Mouse (Mus musculus): ENCODE results near the gene Hnrnpa1.
A peak's percentile ranks its signal among the peaks of the same experiment; 100 is the strongest.
"Not testable (repeated sequence)": the region's sequence is repeated elsewhere in the genome, so short reads cannot be mapped to it uniquely, and the experiment has no call there.

The Hnrnpa1 gene

DNA sequence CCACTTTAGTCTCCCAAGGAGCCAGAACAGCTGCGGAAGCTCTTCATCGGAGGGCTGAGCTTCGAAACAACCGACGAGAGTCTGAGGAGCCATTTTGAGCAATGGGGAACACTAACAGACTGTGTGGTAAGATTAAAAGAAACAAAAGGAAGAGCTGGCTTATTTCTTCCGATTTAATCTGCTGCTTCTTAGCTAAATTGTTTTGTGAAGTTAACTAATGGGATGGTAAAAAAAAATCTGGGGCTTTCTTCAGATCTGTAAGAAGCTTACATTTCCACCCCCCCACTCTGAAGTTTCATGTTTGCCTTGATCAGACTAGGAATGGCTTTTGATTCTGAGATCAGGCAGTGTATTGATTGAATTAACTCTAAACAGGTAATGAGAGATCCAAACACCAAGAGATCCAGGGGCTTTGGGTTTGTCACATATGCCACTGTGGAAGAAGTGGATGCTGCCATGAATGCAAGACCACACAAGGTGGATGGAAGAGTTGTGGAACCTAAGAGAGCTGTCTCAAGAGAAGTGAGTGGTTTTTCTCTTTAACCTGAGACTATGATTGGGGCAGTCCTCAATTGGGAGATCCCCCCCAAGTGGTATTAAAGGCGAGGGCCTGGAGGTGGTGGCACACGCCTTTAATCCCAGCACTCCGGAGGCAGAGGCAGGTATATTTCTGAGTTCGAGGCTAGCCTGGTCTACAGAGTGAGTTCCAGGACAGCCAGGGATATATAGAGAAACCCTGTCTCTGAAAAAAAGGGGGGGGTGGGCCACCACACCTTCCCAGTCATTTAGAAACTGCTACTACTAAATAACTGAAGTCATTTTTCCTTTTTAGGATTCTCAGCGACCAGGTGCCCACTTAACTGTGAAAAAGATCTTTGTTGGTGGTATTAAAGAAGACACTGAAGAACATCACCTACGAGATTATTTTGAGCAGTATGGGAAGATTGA lies 1.1 kb downstream of the Hnrnpa1 start:
- DNase-seq (ENCODE audit: extremely low spot score, low spot score), result not testable (repeated sequence)

- no peak for DNase-seq (ENCODE audit: extremely low spot score, low spot score)
Observed at GRCm38 (mm10) chr15:103242885-103243284, 2.7 kb downstream of the Hnrnpa1 start.

DNA sequence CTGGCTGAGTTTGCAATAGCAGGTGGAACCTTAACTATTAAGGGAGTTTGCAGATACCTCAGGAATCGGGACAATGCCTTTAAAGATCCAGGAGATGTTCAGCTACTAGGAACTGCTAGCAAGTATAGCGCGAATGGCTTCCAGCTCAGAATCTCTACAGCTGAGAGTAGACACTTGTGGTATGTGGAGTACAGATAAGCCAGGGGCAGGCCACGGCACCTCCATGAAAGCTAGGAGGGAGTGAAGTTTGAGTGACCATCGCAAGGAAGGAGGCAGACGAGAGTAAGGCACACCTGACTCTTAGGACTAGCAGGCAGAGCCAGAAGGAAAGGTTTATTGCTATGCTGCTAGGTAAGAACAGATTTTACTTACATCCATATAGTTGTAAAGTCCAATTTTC lies 5.4 kb downstream of the Hnrnpa1 start:
- no peak for DNase-seq (ENCODE audit: extremely low spot score, low spot score)

DNA sequence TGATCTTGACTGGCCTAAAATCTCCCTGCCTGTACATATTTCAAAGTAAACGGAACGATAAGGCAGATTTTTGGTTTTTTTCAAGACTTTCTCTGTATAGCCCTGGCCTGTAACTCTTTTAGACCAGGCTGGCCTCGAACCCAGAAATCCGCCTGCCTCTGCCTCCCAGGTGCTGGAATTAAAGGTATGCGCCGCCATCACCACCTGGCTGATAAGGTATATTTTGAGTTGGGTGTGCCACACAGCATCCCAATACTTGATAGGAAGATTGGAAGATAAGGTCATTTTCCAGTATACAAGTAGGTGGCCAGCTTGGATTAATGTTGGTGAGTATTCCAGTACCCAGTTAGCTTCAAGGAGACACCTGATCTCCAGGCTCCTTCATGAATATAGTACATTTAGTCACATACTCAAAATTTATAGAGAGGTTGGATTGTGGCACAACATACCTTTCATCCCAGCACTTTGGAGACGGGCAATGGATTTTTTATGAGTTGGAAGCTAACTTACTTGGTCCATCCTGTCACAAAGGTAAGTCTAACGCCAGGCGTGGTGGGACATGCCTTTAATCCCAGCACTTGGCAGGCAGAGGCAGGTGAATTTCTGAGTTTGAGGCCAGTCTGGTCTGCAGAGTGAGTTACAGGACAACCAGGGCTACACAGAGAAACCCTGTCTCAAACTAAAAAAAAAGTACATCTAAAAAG lies 7.0 kb downstream of the Hnrnpa1 start:
- no peak for DNase-seq (ENCODE audit: extremely low spot score, low spot score)

- no peak for DNase-seq (ENCODE audit: extremely low spot score, low spot score)
Observed at GRCm38 (mm10) chr15:103247782-103248400, 7.7 kb downstream of the Hnrnpa1 start.

- DNase-seq (ENCODE audit: extremely low spot score, low spot score), result peak; percentile 45
Observed at GRCm38 (mm10) chr15:103248401-103249313, 8.4 kb downstream of the Hnrnpa1 start.

DNA sequence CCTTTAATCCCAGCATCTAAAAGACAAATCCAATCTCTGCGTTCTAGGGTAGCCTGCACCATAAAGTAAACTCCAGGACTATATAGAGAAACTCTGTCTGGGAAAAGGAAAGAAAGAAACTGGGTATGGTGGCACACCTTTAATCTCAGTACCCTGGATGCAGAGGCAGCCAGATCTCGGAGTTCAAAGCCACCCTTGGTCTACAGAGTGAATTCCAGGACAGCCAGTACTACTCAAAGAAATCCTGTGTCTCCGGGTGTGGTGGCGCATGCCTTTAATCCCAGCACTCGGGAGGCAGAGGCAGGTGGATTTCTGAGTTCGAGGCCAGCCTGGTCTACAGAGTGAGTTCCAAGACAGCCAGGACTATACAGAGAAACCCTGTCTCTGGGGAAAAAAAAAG lies 9.3 kb downstream of the Hnrnpa1 start:
- DNase-seq (ENCODE audit: extremely low spot score, low spot score), result not testable (repeated sequence)

DNA sequence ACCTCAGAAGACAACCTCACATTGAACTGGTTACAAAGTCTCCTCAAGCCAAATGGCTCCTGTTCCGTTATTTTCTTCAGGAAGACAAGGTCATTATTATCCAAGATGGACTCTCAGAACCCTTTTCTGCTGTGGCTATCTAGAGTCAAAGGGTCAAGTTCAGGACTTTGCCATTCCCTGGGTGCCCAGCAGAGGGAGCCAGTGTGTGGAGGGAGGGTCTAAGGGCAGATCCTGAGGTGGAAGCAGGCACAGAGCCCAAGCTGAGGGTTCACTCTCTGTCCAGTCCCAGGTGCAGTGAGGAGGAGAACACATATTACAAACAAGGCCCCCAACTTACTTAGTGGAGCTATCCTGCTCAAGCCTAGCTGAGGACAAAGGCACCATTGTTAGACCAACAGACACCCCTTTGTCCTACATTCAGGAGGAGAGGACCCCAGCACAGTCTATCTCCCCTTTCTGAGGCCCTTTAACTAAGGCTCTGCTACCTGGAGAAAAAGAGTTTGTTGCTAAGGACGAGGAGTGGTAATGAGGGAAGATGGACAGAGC lies 10.0 kb downstream of the Hnrnpa1 start:
- peak; percentile 83 for DNase-seq (ENCODE audit: extremely low spot score, low spot score)

DNA sequence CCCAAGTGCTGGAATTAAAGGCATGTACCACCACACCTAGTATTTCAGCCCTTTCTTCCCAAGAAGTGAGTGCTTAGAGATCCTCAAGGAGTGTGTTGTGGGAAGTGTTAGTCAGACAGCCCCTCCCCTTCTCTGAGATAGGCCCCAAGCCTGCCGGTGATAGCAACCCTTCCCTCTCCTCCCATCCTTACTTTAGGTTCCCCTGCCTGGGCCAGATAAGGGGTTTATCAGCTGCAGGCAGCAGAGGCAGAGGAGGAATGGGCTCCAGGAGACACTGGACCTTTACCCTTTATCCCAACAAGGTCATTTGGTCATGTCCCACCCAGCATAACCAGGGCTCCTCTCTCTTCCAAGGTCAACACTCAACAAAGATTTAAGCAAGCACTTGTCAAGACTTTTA lies 11.4 kb downstream of the Hnrnpa1 start:
- no peak for DNase-seq (ENCODE audit: extremely low spot score, low spot score)

DNA sequence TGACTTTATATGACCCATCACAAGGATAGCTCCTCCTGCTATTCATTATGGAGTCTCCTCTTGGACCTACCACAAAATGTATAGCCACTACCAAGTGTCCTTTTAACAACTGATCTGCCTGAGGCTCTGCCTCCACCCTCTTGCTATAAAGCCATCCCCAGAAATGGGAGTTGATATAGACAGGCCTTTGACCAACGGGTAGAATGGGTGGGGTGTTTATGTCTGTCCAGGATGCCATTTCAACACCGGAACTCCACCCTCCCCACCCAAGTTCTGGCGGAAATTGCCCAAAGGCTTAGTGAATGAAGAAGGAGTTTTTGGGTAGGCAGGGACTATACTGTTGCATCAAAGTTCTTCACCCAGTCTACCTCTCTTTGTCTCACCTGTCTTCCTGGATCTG lies 12.4 kb downstream of the Hnrnpa1 start:
- no peak for DNase-seq (ENCODE audit: extremely low spot score, low spot score)

GRCm38 (mm10) chr15:103253352-103253751 lies 13.1 kb downstream of the Hnrnpa1 start:
- DNase-seq (ENCODE audit: extremely low spot score, low spot score), result no peak

DNA sequence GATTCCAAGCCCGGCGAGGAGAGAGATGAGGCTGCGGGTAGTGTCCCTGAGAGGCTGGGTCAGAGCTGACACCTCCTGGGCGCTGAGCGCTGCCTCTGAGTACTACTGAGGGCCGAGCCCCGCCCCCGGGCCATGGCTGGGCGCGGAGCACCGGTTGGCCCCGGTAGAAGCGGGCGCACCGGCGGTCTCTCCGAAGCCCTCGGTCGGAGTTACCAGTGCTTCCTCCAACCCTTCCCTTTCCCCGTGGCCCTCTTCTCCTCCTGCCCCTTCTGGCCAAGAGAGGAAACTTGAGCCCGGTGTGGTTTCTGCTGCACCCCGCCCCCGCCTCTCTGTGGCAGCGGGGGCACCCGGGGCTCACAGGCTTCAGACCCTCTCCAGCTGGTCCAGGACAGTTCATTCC lies 14.9 kb downstream of the Hnrnpa1 start:
- DNase-seq (ENCODE audit: extremely low spot score, low spot score), result peak; percentile 60

DNA sequence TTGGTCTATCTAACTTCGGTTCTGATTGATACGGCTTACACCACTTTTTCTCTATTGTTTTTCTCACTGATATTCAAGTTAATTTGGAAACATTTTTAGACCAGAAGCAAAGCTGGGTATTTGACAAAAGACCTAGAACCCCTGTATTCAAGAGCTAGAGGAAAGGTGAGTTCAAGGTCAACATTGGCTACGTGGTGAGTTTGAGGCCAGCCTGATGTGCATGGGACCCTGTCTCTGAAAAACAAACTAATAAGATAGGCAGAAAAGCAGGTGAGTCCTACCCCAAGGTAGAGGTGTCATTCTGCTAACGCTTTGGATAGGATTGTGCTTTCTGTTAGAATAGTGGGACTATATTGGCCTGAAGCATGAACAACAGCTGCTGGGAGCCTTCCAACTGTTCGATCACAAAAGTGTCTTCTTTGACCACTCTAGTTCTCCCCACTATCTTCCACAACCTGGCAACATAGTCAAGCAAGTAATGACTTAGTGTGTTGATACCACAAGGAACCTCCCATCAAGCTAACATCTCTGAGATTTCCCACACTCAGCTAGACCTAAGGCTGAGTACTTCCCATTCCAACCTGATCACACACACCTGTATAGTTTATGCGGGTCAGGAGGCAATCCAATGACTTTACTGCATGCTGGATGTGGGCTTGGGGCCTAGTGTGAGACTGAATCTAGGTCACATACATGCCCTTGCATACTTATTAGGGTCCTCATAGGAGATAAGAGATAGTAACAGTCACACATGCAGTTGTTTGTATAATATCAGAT lies 16.2 kb downstream of the Hnrnpa1 start:
- no peak for DNase-seq (ENCODE audit: extremely low spot score, low spot score)

- no peak for DNase-seq (ENCODE audit: extremely low spot score, low spot score)
Observed at GRCm38 (mm10) chr15:103257790-103258728, 17.8 kb downstream of the Hnrnpa1 start, which contains the start of gene Nfe2. Gene Nfe2 (minus strand): TSS chr15:103258403.

GRCm38 (mm10) chr15:103259162-103259561 lies 18.9 kb downstream of the Hnrnpa1 start:
- DNase-seq (ENCODE audit: extremely low spot score, low spot score), result no peak

DNA sequence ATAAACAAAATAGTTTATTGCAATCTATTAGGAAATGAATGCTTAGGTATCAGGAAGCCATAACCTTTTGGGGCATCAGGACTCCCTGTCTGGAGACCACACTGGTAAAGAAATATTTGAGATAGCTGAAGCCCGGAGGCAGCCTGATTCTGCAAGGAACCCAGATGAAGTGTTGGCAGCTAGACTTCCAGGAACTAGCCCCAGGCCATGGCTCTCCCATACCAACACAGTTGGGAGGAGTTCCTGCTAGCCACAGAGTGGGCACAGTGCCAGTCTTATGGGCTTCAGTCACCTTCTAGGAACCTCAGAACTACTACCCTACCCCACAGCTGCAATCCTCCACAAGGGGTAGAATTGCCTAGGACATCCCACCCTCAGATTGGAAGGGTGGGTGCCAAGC lies 19.8 kb downstream of the Hnrnpa1 start:
- DNase-seq (ENCODE audit: extremely low spot score, low spot score), result no peak

GRCm38 (mm10) chr15:103264794-103265193 lies 24.6 kb downstream of the Hnrnpa1 start:
- DNase-seq (ENCODE audit: extremely low spot score, low spot score), result no peak

DNA sequence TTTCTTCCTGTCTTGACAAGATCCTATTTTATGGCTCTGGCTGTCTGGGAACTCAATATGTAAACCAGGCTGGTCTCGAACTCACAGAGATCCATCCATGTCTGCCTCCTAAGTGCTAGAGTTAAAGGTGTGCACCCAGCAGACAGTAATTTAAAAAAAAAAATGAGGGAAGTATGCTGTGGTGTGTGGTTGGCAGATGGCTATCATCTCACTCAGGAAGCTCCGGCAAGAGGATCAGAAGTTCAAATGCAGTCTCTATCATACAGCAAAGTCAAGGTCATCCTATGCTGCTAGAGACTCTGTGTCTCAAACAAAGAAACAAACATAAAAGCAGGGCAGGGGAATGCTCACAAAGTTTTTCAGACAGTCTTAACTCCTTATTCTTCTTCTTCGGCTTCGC lies 28.7 kb downstream of the Hnrnpa1 start:
- no peak for DNase-seq (ENCODE audit: extremely low spot score, low spot score)

Measured in neural tube, embryonic 10.5 days (tissue).